Mouse (Mus musculus) midbrain, embryonic 13.5 days (tissue): ENCODE results near the gene Sco1. TPM values are rescaled to one million over a fixed set of nuclear protein-coding genes. Genes with fewer than 3 reads are reported as not detected.
"Not testable (repeated sequence)": the region's sequence is repeated elsewhere in the genome, so short reads cannot be mapped to it uniquely, and the experiment has no call there.

Source experiments
- ATAC-seq: fragments of 200-750 bp; cut with Nextera tagmentation; 2 replicates; pipeline ENCODE4 v1.8.0; 2017; ENCODE audit warnings: mild to moderate bottlenecking, moderate TSS enrichment, moderate library complexity
- H3K27ac ChIP-seq: fragments of 300-500 bp; sonication (generic); 2 replicates; pipeline ENCODE4 v1.5.1; 2015; ENCODE audit warnings: inconsistent platforms, mild to moderate bottlenecking, moderate library complexity
- H3K27me3 ChIP-seq: fragments of 300-500 bp; sonication (generic); 2 replicates; pipeline ENCODE4 v1.6.1; 2015; ENCODE audit warnings: mild to moderate bottlenecking, inconsistent platforms
- H3K36me3 ChIP-seq: fragments of 300-500 bp; sonication (generic); 2 replicates; pipeline ENCODE4 v1.6.1; 2015; ENCODE audit warnings: mild to moderate bottlenecking, inconsistent platforms
- H3K4me1 ChIP-seq: fragments of 300-500 bp; sonication (generic); replicated peaks from 2 replicates; pipeline ENCODE4 v1.6.1; 2015; ENCODE audit warnings: inconsistent platforms
- H3K4me2 ChIP-seq: fragments of 300-500 bp; sonication (generic); replicated peaks from 2 replicates; pipeline ENCODE4 v1.6.1; 2015; ENCODE audit warnings: moderate library complexity, mild to moderate bottlenecking, inconsistent platforms
- H3K4me3 ChIP-seq: fragments of 300-500 bp; sonication (generic); replicated peaks from 2 replicates; pipeline ENCODE4 v1.5.1; 2015; ENCODE audit warnings: mild to moderate bottlenecking, inconsistent platforms
- H3K9ac ChIP-seq: fragments of 300-500 bp; sonication (generic); replicated peaks from 2 replicates; pipeline ENCODE4 v1.6.1; 2015; ENCODE audit warnings: mild to moderate bottlenecking, inconsistent platforms
- H3K9me3 ChIP-seq: fragments of 300-500 bp; sonication (generic); 2 replicates; pipeline ENCODE4 v1.6.1; 2016; ENCODE audit warnings: mild to moderate bottlenecking, inconsistent platforms
- whole genome bisulfite sequencing: fragments of 180-500 bp; shearing (Covaris S2); methylation state at CpG from one replicate; pipeline ENCODE4 v1.1.7; 2015; 5-methylcytosine and 5-hydroxymethylcytosine counted together
- polyA plus RNA-seq: library from polyadenylated mRNA; unstranded; fragments of >200 nt; fragmentation: Nextera tagmentation; extraction: Ambion mirVana; gene quantifications from 2 replicates; pipeline ENCODE4 v1.2.1, GENCODE M21; 2015

Gene Sco1
- polyA plus RNA-seq, 1 experiment from 2014 or later = 16.4 TPM

GRCm38 (mm10) chr11:67078888-67079287 is 26.4 kb downstream of the Sco1 start:
- Histone ChIP-seq H3K9ac (no peak overlapping the region), H3K27ac (no peak overlapping the region), H3K9me3 (no peaks in the 10 kb centered on the region), H3K4me3 (no peak overlapping the region), H3K4me2 (no peak overlapping the region), H3K4me1 (peaks cover 28% of the 10 kb centered on the region), H3K27me3 (peaks cover 13% of the 10 kb centered on the region), H3K36me3 (no peaks in the 10 kb centered on the region)
- WGBS = 85% methylated on average over 6 of the region's 6 CpGs
- no peak for ATAC-seq

- Histone ChIP-seq H3K4me2 (no peak overlapping the region), H3K36me3 (no peaks in the 10 kb centered on the region), H3K4me1 (peaks cover 28% of the 10 kb centered on the region), H3K4me3 (no peak overlapping the region), H3K9ac (no peak overlapping the region), H3K27ac (peak overlapping the region; percentile 65), H3K9me3 (no peaks in the 10 kb centered on the region), H3K27me3 (peaks cover 21% of the 10 kb centered on the region)
- WGBS = 44% methylated on average over 11 of the region's 11 CpGs
- ATAC-seq = peak; percentile 31; the same call in 1 of the 2 replicates
These were observed 27.3 kb downstream of the Sco1 start for GRCm38 (mm10) chr11:67079740-67080139.

GRCm38 (mm10) chr11:67080168-67080567 is 27.7 kb downstream of the Sco1 start:
- Histone ChIP-seq H3K4me3 (no peak overlapping the region), H3K9ac (no peak overlapping the region), H3K4me2 (no peak overlapping the region), H3K27me3 (peaks cover 26% of the 10 kb centered on the region), H3K9me3 (no peaks in the 10 kb centered on the region), H3K36me3 (no peaks in the 10 kb centered on the region), H3K27ac (peak overlapping the region; percentile 65), H3K4me1 (peaks cover 24% of the 10 kb centered on the region)
- ATAC-seq = peak; percentile 41
- 9% methylated on average over 3 of the region's 3 CpGs for whole genome bisulfite sequencing

GRCm38 (mm10) chr11:67081125-67081649 is 28.7 kb downstream of the Sco1 start:
- Histone ChIP-seq H3K4me2 (peak overlapping the region; percentile 22), H3K27me3 (peaks cover 26% of the 10 kb centered on the region), H3K27ac (no peak overlapping the region), H3K9ac (no peak overlapping the region), H3K4me1 (peaks cover 23% of the 10 kb centered on the region), H3K4me3 (no peak overlapping the region), H3K36me3 (no peaks in the 10 kb centered on the region), H3K9me3 (no peaks in the 10 kb centered on the region)
- 6% methylated on average over 11 of the region's 11 CpGs for WGBS
- ATAC-seq = peak; percentile 55

- ATAC-seq = no peak
- no peaks in the 10 kb centered on the region for H3K9me3 ChIP-seq
- H3K27ac ChIP-seq = no peak overlapping the region
- H3K36me3 ChIP-seq = no peaks in the 10 kb centered on the region
- H3K4me3 ChIP-seq = no peak overlapping the region
- peaks cover 26% of the 10 kb centered on the region for H3K27me3 ChIP-seq
- no peak overlapping the region for H3K9ac ChIP-seq
- peaks cover 23% of the 10 kb centered on the region for H3K4me1 ChIP-seq
- WGBS = 90% methylated on average over 7 of the region's 7 CpGs
- H3K4me2 ChIP-seq = no peak overlapping the region
These were observed 29.7 kb downstream of the Sco1 start for GRCm38 (mm10) chr11:67082188-67082587.

- peaks cover 26% of the 10 kb centered on the region for H3K27me3 ChIP-seq
- no peak overlapping the region for H3K4me2 ChIP-seq
- no peak overlapping the region for H3K27ac ChIP-seq
- no peak for ATAC-seq
- no peaks in the 10 kb centered on the region for H3K9me3 ChIP-seq
- 90% methylated on average over 13 of the region's 13 CpGs for WGBS
- H3K4me3 ChIP-seq = no peak overlapping the region
- no peak overlapping the region for H3K9ac ChIP-seq
- H3K36me3 ChIP-seq = no peaks in the 10 kb centered on the region
- peaks cover 23% of the 10 kb centered on the region for H3K4me1 ChIP-seq
These were observed 30.3 kb downstream of the Sco1 start for GRCm38 (mm10) chr11:67082793-67083192.

GRCm38 (mm10) chr11:67083239-67083638 is 30.8 kb downstream of the Sco1 start:
- H3K36me3 ChIP-seq = no peaks in the 10 kb centered on the region
- H3K9ac ChIP-seq = no peak overlapping the region
- H3K27ac ChIP-seq = no peak overlapping the region
- peaks cover 21% of the 10 kb centered on the region for H3K4me1 ChIP-seq
- WGBS = 69% methylated on average over 6 of the region's 6 CpGs
- no peak overlapping the region for H3K4me2 ChIP-seq
- no peaks in the 10 kb centered on the region for H3K9me3 ChIP-seq
- no peak overlapping the region for H3K4me3 ChIP-seq
- H3K27me3 ChIP-seq = peaks cover 27% of the 10 kb centered on the region
- ATAC-seq = no peak

GRCm38 (mm10) chr11:67083712-67084340 is 31.4 kb downstream of the Sco1 start:
- Histone ChIP-seq H3K27ac (no peak overlapping the region), H3K4me1 (peaks cover 19% of the 10 kb centered on the region), H3K9me3 (no peaks in the 10 kb centered on the region), H3K4me2 (no peak overlapping the region), H3K4me3 (no peak overlapping the region), H3K27me3 (peaks cover 32% of the 10 kb centered on the region), H3K9ac (no peak overlapping the region), H3K36me3 (no peaks in the 10 kb centered on the region)
- 42% methylated on average over 32 of the region's 32 CpGs for WGBS
- no peak for ATAC-seq

GRCm38 (mm10) chr11:67085489-67085888 is 33.0 kb downstream of the Sco1 start:
- Histone ChIP-seq H3K36me3 (no peaks in the 10 kb centered on the region), H3K27me3 (peaks cover 32% of the 10 kb centered on the region), H3K27ac (no peak overlapping the region), H3K4me3 (no peak overlapping the region), H3K4me1 (peaks cover 10% of the 10 kb centered on the region), H3K9me3 (no peaks in the 10 kb centered on the region), H3K4me2 (no peak overlapping the region), H3K9ac (no peak overlapping the region)
- ATAC-seq = no peak
- 5% methylated on average over 6 of the region's 6 CpGs for WGBS

GRCm38 (mm10) chr11:67086467-67087164 is 34.1 kb downstream of the Sco1 start:
- no peak overlapping the region for H3K4me3 ChIP-seq
- 55% methylated on average over 9 of the region's 9 CpGs for WGBS
- H3K27me3 ChIP-seq = peaks cover 32% of the 10 kb centered on the region
- H3K4me1 ChIP-seq = peaks cover 1% of the 10 kb centered on the region
- no peak overlapping the region for H3K4me2 ChIP-seq
- ATAC-seq = no peak
- no peak overlapping the region for H3K27ac ChIP-seq
- no peak overlapping the region for H3K9ac ChIP-seq
- H3K36me3 ChIP-seq = no peaks in the 10 kb centered on the region
- no peaks in the 10 kb centered on the region for H3K9me3 ChIP-seq

GRCm38 (mm10) chr11:67087225-67087624 is 34.8 kb downstream of the Sco1 start:
- Histone ChIP-seq H3K27ac (no peak overlapping the region), H3K4me3 (no peak overlapping the region), H3K4me1 (no peaks in the 10 kb centered on the region), H3K9me3 (no peaks in the 10 kb centered on the region), H3K4me2 (no peak overlapping the region), H3K9ac (no peak overlapping the region), H3K36me3 (no peaks in the 10 kb centered on the region), H3K27me3 (peaks cover 32% of the 10 kb centered on the region)
- no peak for ATAC-seq
- WGBS = 89% methylated on average over 12 of the region's 12 CpGs

- H3K4me3 ChIP-seq, H3K9ac ChIP-seq, H3K27me3 ChIP-seq, ATAC-seq, H3K9me3 ChIP-seq, H3K4me1 ChIP-seq, H3K36me3 ChIP-seq, H3K27ac ChIP-seq, H3K4me2 ChIP-seq: not testable (repeated sequence)
- 86% methylated on average over 12 of the region's 12 CpGs for WGBS
These were observed 39.9 kb downstream of the Sco1 start for GRCm38 (mm10) chr11:67092354-67092753.
